Mouse (Mus musculus) urinary bladder, postnatal 14 days (tissue): ENCODE measurements around the gene Prkg1.

Experiments
- DNase-seq: peaks from one replicate; pipeline ENCODE4 v3.0.0; 2021; ENCODE audit warnings: low spot score

The Prkg1 gene

DNA sequence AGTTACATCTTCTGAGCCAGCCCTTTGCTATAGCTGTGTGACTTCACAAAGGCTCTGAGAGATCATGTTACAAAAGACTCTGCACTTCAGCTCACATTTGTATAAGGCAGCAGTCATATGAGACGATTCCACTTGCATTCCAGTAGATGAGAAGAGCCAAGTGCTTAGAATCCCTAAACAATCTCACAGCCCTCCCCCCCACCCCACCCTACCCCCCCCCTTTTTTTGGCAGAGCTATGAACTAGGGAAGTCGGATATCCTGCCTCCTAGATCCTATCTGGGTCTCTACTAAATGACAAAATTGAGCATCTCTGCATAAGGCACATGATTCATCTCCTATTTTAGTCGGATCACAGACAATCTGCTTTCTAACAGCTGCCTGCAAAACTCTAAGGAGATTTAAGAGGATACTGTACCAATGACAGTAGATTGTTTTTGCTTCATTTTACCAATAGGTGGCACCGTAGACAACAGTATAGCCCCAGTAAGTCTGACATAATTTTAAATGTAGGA is 921.7 kb downstream of the Prkg1 start:
- DNase-seq, result no peak

DNA sequence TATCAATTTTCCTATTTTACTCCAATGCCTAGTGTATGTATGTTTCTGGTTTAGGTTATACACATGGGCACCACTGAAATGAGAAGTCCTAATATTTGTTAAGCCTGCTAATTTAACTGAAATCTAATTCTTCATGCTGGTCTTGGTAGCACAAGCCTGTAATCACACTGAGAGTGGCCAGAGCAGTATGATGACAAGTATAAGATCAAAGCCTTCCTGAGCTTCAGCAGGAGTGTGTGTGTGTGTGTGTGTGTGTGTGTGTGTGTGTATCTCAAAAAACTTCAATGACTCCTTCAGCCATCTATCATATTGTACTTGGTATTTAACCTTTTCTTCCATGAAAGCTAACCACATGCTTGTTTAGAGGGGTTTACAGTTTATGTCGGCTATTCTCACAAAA is 922.2 kb downstream of the Prkg1 start:
- no peak for DNase-seq

- DNase-seq, result no peak
Observed at GRCm38 (mm10) chr19:30833045-30833651, 931.7 kb downstream of the Prkg1 start.

DNA sequence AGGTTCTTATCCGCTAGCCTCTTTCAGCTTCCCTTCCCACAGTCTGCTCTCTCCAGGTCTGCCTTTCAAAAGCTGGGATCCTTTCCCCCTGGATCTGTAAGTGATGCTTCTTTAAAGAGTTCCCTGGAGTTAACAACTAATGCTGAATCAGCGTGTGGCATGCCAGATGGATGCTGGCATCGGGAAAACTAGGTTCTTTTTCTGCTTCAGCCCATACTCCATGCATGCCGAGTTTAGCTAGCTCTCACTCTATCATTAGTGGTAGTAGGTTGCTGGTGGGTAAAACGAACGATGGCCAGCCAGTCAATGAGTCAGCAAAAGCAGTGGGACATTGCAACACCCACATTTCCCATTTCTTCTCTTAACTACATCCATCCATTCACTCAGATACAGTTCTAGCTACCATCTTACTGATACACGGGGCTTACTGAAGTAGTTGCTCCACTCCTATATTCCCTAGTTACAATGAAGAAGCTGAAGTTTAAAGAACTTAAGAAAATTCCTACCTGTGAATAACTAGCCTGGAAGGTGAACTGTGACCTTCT is 935.5 kb downstream of the Prkg1 start:
- no peak for DNase-seq

DNA sequence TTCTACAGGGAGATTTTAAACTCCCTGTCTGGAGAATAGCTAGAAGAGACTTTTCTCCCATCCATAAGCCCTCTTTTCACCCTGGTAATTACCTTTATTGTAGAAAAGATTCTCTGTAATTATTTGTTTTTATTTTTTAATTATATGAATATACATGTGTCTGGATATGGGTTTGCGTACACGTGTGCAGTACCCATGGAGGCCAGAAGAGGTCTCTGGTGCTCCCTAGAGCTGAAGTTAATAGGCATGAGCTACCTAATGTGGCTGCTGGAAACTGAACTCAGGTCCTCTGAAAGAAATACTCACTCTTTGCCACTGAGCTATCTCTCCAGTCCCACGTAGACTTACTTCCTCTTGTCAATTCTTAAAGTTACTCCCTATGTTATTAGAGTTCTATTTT is 937.0 kb downstream of the Prkg1 start:
- DNase-seq, result no peak

DNA sequence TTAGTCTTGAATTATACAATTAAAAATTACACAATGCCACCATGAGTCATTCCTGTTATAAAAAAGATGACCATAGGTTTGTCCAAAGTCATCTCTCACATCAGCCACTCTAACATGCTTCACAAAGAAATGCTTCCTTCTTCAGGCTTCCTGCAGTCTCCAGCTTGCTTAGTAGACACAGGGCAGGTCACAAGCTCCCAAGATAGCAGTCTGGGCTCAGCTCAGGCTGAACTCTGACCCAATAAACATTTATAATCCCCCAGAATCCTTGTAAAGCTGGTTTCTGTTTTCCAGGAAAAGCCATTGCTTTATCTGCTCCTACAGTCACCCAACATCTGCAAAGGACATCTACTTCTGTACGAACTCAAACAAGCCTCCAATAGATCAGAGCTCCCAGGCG is 938.7 kb downstream of the Prkg1 start:
- DNase-seq, result no peak

- DNase-seq, result no peak
Observed at GRCm38 (mm10) chr19:30815661-30816060, 949.2 kb downstream of the Prkg1 start.

DNA sequence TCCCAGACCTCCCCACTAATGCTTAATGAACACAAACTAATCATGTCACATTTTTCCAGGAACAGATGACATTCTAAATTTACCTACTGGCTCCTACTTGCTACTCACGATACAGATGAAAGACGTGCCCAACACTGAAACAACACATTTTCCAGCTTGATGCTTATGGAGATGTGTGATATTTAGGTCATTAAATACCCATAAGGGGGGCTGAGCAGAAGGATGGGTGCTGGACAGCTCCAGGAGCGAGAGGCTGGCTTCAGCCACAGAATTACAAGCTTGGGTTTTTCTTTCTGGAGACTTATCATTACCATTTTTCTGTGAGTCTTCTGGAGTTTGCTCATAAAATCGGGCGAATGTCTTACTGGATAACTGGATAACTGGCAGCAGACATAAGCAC is 958.6 kb downstream of the Prkg1 start:
- no peak for DNase-seq

DNA sequence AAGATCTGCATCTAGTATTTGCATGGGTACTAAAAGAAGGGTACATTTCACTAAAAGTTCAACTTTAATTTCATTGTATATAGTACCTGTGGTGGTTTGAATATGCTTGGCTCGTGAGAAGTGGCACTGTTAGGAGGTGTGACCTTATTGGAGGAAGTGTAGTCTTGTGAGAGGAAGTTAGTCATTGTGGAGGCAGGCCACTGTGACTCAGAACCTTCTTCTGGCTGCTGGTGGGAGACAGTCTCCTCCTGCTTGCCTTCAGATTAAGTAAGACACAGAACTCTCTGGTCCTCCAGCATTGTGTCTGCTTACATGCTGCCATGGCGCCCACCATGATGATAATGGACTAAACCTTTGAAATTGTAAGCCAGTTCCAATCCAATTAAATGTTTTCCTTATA is 984.0 kb downstream of the Prkg1 start:
- DNase-seq, result no peak

DNA sequence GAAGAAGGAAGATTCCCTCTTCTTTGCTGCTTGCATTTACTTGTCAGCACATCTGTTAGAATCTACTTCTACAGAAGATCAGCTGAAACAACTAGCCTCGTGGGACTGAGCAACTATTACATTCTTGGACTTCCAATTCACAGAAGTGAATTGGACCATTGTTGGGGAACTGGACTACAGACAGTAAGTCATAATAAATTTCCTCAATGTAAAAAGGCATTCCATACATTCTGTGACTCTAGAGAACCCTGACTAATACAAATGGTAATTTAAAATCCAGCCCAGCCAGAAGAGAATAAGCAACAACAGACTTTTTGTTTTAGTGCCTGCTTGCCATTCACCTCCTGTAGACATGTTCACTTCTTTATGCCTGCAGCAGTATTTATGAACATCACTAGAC is 996.5 kb downstream of the Prkg1 start:
- no peak for DNase-seq

- DNase-seq, result no peak
Observed at GRCm38 (mm10) chr19:30744426-30744825, 1020.4 kb downstream of the Prkg1 start.

DNA sequence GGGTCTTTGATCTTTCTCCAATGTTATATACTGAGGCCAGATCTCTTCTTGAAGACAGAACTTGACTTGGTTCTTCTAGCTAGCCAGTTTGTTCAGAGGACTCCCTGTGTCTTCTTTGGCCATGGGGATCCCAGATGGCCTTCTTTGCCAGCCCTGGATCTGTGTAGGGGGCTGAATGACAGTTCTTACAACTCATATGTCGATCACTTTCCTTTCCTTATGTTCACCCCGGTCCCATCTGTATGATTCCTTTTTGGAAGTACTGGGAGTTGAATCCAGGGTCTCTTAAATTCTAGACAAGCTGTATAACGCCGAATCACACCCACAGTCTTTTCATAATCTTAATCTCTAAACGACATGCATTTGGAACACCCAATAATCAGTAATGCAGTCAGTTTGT is 1065.7 kb downstream of the Prkg1 start:
- DNase-seq, result no peak

- DNase-seq, result no peak
Observed at GRCm38 (mm10) chr19:30691258-30691657, 1073.6 kb downstream of the Prkg1 start.

DNA sequence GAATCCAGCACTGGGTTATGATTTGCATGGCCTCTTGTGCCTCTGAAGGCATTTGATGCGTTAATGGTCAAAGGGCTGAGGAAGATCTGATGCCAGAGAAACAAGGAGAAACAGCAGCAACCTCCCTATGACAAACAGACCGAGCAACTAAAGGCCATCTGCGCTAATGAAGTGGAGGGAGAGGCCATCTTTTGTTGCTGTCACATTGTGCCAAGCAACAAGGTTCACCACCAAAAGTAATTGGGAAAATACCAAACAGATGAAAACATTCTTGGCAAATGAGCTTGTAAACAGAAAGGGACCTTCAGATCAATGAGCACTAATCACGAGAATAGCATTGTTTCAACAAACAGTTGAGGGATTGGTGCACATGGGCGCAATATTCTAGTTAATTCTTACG is 1074.1 kb downstream of the Prkg1 start:
- DNase-seq, result no peak

GRCm38 (mm10) chr19:30687942-30688341 is 1076.9 kb downstream of the Prkg1 start:
- no peak for DNase-seq

- DNase-seq, result no peak
Observed at GRCm38 (mm10) chr19:30676308-30676707, 1088.5 kb downstream of the Prkg1 start.

DNA sequence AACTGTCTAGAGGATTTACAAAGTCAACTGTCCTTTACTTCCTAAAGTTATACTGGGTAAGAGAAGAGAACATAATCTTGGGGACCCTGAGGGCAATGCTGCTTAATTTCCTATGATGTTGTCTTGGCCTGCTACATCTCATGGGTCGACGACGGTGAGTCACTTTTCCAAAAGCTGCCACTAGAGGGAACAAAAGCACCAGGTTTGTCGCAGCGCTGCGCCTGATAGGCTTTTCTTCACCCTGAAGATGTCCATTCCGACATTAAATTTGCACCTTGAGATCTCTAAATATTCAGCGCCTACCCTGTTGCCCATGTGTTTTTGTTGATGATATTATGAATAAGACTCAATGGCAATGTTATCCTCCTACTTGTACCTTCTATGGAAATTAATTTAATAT is 1100.6 kb downstream of the Prkg1 start:
- DNase-seq, result peak; percentile 46

DNA sequence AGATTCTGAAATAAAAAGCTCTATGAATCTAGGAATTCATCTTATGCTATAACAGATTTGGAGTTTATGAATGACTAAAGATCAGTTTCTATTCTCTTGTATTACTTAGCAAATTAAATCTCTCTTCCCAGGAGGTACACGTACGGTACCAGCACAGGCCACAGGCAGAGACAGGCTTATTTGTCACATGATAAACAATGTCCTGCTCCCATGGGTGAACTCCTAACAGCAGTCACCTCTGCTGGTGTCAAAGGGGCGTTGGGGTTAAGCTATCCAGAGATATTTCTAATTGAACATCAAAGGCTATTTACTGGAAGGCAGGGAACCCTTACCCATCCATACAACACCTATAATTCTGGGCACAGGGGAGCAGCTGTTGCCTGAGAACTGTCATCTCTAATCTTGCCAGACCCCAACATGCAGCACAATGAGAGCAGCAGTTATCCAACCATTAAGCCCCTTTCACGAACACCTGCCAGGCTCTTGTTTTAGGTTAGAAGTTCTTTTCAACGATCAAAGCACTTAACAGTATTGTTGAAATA is 1122.1 kb downstream of the Prkg1 start:
- DNase-seq, result no peak

GRCm38 (mm10) chr19:30637471-30637870 is 1127.4 kb downstream of the Prkg1 start:
- DNase-seq, result no peak

DNA sequence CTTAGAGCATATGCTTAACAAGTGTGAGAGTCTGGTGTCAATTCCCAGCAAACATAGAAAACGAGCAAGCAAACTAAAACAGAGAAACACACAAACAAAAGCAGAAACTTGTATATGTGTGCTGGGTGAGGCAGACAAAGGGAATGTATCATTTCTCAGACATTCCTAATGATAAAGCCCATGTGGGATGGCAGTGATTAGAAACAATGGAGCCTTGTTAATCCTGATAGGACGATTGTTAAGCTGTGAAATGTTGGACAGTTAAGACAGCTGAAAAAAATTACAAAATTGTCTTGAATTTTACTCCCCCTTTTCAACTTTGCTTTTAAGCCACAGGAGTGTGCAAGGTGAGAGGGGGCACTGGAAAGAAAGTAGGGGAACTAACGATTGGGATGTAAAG is 1133.8 kb downstream of the Prkg1 start:
- no peak for DNase-seq

GRCm38 (mm10) chr19:30626036-30626435 is 1138.8 kb downstream of the Prkg1 start:
- DNase-seq, result no peak

GRCm38 (mm10) chr19:30625391-30625790 is 1139.4 kb downstream of the Prkg1 start:
- no peak for DNase-seq

GRCm38 (mm10) chr19:30623620-30624019 is 1141.2 kb downstream of the Prkg1 start:
- no peak for DNase-seq
